Mouse (Mus musculus) macrophage (primary cell): ENCODE data around the gene Ube2ql1. TPM values are rescaled to one million over a fixed set of nuclear protein-coding genes. Genes with fewer than 3 reads are reported as not detected.

Experiments used
- H3K27ac ChIP-seq: fragments of 350-480 bp; formaldehyde crosslinking; 2 replicates; pipeline ENCODE4 v1.9.0; 2021
- H3K36me3 ChIP-seq: fragments of 350-480 bp; formaldehyde crosslinking; 2 replicates; pipeline ENCODE4 v1.9.0; 2021; ENCODE audit errors: inconsistent target
- H3K4me3 ChIP-seq: fragments of 350-480 bp; formaldehyde crosslinking; 2 replicates; pipeline ENCODE4 v1.9.0; 2021; ENCODE audit errors: inconsistent target
- H3K79me2 ChIP-seq: fragments of 350-480 bp; formaldehyde crosslinking; 2 replicates; pipeline ENCODE4 v1.9.0; 2021; ENCODE audit errors: inconsistent target
- WGBS: methylation state at CpG from one replicate; pipeline ENCODE4 v1.1.7; 2026; ENCODE audit warnings: inconsistent platforms; ENCODE audit not compliant: missing documents; 5-methylcytosine and 5-hydroxymethylcytosine counted together
- polyA plus RNA-seq: library from polyadenylated mRNA; stranded (reverse); fragments of 250-400 nt; gene quantifications from 3 replicates; pipeline ENCODE4 v1.2.4, GENCODE M21; 2018; ENCODE audit warnings: inconsistent platforms

Ube2ql1 gene
- polyA plus RNA-seq, 1 experiment from 2014 or later, result not detected

DNA sequence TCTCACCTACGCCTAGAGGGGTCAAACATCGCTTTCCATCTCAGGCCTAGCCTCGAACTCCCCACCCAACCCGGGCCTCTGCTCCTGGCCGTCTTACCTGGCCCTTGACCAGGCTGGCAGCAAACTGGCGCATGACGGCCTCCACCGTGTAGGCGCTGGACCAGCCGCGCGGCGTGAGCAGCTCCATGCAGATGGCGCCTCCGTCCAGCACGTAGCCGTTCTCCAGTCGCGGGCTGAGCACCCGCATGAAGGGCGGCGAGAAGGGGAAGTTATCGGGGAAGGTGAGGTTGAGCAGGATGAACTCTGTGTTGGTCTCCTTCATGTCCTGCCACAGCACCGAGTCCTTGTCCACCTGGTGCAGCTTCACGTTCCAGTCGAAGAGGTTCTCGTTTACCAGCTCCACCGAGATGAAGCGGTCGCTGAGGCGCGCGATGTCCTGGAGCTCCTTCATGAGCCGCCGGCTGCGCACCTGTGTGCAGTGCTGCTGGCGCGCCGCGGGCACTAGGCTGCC, 1.2 kb downstream of the Ube2ql1 start:
- H3K27ac ChIP-seq, result no peak overlapping the region
- no peaks in the 10 kb centered on the region for H3K79me2 ChIP-seq
- H3K4me3 ChIP-seq, result no peak overlapping the region
- 2% methylated on average over 40 of the region's 40 CpGs for WGBS
- no peaks in the 10 kb centered on the region for H3K36me3 ChIP-seq

DNA sequence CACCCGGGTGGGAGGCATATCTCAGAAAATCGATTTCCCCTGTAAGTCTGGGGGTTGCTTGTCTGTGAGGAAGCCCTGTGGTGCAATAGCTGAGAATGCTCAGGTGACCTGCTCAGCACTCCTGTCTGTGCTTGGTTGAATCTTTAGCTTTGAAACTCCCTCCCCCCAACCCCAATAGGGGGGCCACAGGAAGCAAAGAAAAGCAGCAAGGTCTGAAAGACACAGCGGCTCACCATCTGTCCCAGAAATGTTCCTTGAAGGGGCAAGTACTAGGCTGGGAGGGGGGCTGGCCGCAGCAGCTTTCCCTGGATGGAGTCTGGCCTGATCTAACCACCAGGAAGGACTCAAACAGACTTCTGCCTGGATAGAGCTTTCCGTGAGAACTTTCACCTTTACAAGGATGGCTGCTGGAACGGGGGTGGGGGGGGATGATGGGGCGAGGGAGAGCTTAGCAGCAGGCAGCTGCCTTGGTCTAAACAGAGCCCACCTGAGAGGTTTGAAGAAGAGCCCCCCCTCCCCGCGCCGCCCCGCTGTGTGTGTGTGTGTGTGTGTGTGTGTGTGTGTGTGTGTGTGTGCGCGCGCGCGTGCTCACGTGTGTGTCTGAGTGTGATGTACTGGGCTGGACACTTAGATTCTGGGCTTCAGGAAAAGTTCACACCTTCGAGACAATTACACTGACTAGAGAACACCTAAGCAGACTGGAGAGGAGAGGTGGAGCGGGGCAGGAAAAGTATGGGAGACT, 2.1 kb downstream of the Ube2ql1 start:
- Histone ChIP-seq H3K79me2 (no peaks in the 10 kb centered on the region), H3K4me3 (no peak overlapping the region), H3K27ac (no peak overlapping the region), H3K36me3 (no peaks in the 10 kb centered on the region)
- 16% methylated on average over 8 of the region's 19 CpGs for WGBS

- H3K27ac ChIP-seq, result no peak overlapping the region
- H3K36me3 ChIP-seq, result no peaks in the 10 kb centered on the region
- H3K4me3 ChIP-seq, result no peak overlapping the region
- WGBS, result 100% methylated on average over 6 of the region's 6 CpGs
- H3K79me2 ChIP-seq, result no peaks in the 10 kb centered on the region
Measured at GRCm38 (mm10) chr13:69732636-69733035, 7.1 kb downstream of the Ube2ql1 start.

DNA sequence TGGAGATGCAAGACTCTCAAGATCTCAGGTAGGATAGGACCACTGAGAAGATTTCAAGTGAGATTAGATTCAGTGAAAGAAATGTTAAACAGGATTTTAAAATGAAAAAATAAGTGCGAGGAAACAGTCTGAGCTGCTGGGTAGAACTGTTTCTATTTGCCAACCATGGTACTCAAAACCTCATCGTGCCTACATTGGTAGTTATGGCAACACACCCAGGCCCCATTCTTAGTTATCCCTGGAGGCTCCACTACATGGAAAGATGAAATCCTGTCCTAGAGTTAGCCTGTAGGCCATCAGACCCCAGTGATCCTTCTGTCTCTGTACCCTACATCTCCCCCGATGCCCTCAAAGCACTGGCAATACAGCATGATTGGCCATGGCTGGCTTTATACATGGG, 14.3 kb downstream of the Ube2ql1 start:
- Histone ChIP-seq H3K36me3 (no peaks in the 10 kb centered on the region), H3K27ac (no peak overlapping the region), H3K79me2 (no peaks in the 10 kb centered on the region), H3K4me3 (no peak overlapping the region)
- WGBS, result 94% methylated on average over 3 of the region's 3 CpGs

DNA sequence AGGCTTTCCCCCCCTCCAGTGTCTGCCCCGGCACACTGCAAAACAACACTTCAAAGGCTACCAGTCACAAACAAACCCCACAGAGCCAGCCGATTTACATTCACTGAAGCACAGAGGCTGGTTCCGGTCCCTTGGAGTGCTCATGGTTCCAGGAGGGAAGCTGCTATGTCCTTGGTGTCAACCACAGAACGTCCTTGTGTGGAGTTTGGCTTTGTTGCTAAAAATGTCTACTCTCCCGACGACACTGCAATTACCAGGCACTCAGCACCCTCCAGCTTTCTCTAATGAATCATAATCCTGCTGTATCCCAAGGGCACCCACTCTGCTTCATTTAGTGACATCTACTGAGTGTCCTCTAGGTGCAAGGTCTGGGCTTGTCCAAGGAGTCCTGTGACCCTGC, 18.5 kb downstream of the Ube2ql1 start:
- 28% methylated on average over 6 of the region's 6 CpGs for whole genome bisulfite sequencing
- Histone ChIP-seq H3K36me3 (no peaks in the 10 kb centered on the region), H3K27ac (no peak overlapping the region)

GRCm38 (mm10) chr13:69717860-69718598, 21.7 kb downstream of the Ube2ql1 start:
- Histone ChIP-seq H3K4me3 (no peak overlapping the region), H3K27ac (no peak overlapping the region), H3K36me3 (no peaks in the 10 kb centered on the region), H3K79me2 (no peaks in the 10 kb centered on the region)
- 24% methylated on average over 11 of the region's 11 CpGs for WGBS

More for the DNA sequence above, 18.5 kb downstream of the Ube2ql1 start:
- Histone ChIP-seq H3K4me3 (no peak overlapping the region), H3K79me2 (no peaks in the 10 kb centered on the region)

DNA sequence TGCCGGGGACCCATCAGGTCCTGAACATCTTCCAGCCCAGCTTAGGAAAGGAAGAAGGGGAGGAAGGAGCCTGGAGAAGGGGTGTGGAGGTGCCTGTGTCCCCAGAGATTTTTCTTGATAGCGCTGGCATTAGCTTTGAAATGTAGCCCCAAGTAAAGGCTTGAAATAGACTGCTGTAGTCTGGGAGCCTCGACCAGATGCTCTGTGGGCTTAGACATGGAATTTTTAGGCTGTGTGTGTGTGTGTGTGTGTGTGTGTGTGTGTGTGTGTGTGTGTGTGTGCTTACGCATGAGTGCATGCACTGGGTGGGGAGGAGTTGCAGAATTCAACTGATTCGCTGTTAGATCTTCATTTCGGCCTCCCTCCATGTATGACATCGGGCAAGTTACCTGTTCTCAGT, 31.5 kb downstream of the Ube2ql1 start:
- Histone ChIP-seq H3K4me3 (no peak overlapping the region), H3K79me2 (no peaks in the 10 kb centered on the region), H3K27ac (no peak overlapping the region), H3K36me3 (no peaks in the 10 kb centered on the region)
- WGBS, result 90% methylated on average over 7 of the region's 7 CpGs

GRCm38 (mm10) chr13:69707496-69707895, 32.2 kb downstream of the Ube2ql1 start:
- Histone ChIP-seq H3K4me3 (no peak overlapping the region), H3K27ac (no peak overlapping the region), H3K79me2 (no peaks in the 10 kb centered on the region), H3K36me3 (no peaks in the 10 kb centered on the region)
- 94% methylated on average over 12 of the region's 12 CpGs for WGBS

GRCm38 (mm10) chr13:69706919-69707318, 32.8 kb downstream of the Ube2ql1 start:
- Histone ChIP-seq H3K4me3 (no peak overlapping the region), H3K27ac (no peak overlapping the region), H3K79me2 (no peaks in the 10 kb centered on the region), H3K36me3 (no peaks in the 10 kb centered on the region)
- WGBS, result 17% methylated on average over 2 of the region's 2 CpGs

DNA sequence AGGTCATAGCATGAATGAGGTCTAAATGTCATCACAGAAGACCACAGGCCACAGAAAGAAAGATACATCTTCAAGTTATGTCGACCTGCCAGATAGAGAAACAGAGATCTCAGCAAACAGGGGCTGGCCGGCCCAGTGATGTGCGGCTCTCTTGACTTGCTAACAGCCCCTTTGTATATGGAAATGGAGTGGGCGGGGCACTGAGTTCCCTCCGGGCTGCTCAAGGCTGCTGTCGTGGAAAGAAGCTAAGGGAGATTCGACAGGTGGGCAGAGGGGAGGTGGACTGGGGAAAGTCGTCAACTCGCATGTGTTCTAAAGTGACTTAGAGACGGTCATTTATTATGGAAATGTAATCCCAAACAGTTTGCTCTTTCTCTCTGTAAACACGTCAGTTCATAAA, 36.2 kb downstream of the Ube2ql1 start:
- 18% methylated on average over 11 of the region's 11 CpGs for WGBS
- Histone ChIP-seq H3K27ac (no peak overlapping the region), H3K36me3 (no peaks in the 10 kb centered on the region), H3K79me2 (no peaks in the 10 kb centered on the region), H3K4me3 (no peak overlapping the region)

DNA sequence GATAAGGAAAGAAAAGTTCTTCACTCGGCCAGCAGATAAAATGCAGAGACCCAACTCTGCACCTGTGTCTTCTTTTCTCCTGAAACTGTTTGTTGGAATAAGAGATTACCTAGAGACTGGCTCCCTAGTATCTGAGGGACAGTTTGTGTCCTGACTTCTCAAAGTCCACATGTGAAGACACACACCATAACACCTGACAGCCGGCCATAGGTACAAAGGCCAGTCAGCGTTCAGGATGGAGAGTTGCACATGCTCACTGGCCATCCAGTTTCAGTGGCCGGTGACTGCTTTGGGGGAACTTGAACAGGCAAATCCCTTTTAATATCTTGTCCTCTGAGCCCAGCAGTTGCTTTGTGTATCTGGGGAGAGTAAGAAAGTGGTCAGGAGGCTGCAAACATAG, 38.3 kb downstream of the Ube2ql1 start:
- Histone ChIP-seq H3K79me2 (no peaks in the 10 kb centered on the region), H3K4me3 (no peak overlapping the region), H3K36me3 (no peaks in the 10 kb centered on the region), H3K27ac (no peak overlapping the region)
- WGBS, result 92% methylated on average over 4 of the region's 4 CpGs

DNA sequence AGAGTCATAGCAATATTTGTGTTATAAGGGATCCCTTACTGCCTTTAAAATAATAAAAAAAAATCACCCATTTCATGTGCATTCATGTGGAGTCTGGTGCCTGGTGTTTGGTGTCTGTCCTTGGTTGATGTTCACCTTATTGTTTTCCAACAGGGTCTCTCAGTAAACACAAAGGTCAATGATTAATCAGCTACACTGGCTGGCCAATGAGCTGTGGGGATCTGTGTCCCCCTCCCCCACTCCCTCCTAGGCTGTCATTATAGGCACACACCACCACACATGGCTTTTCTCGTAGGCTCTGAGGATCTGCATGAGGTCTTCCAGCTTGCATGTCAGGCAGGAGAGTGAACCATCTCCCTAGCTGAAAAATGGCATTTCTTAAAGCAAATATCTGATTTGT, 38.9 kb downstream of the Ube2ql1 start:
- Histone ChIP-seq H3K79me2 (no peaks in the 10 kb centered on the region), H3K4me3 (no peak overlapping the region), H3K36me3 (no peaks in the 10 kb centered on the region), H3K27ac (no peak overlapping the region)
- WGBS, result 56% methylated on average over 1 of the region's 1 CpGs

DNA sequence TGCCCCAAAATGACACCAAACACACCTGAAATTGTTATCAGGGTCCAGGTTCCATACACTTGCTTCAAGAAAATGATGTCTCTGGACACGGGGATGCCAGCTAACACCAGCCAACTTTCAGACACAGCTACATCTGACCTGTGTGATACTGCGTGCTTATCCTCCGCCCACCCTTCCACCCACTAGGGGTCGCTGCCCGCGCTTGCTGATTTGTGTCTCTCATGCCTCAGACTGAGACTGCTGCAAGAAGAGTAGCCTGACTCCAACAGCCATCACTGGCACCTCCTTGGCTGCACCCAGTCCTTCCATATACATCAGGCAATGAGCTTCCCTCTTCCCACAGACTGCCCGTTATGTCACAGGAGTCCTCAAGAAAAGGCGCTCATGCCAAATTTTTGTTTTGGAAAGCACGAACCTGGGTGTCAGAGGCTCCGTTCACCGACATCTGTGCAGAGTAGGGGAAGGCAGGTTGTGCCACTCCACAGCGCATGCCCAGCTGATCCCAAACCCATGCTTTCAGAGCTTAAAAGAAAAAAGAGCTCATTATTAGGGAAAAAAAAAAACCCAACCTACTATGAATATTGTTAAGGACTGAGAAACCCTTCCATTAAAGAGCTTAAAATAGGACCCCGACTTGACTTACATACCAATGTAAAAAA, 43.2 kb downstream of the Ube2ql1 start:
- Histone ChIP-seq H3K36me3 (no peaks in the 10 kb centered on the region), H3K79me2 (no peaks in the 10 kb centered on the region), H3K4me3 (no peak overlapping the region), H3K27ac (no peak overlapping the region)
- 42% methylated on average over 13 of the region's 13 CpGs for WGBS

DNA sequence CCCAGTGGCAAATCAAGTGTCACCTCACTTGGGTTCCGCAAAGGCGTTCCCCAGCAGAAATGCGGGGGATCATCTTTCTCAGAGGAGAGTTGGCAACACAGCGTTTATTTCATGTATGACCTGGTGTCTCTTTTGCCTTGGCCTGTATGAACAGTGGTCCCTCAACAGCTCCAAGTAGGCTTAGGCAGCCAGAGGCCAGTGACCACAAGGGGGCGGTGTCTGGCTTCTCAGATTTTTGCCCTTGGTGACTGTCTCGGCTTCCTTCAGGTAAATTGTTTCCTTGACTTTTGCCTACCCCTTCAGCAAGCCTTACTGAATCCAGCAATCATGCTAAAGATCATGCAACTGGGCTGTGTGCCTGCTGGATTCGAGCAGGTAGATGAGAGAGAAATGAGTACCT, 48.6 kb downstream of the Ube2ql1 start:
- Histone ChIP-seq H3K4me3 (no peak overlapping the region), H3K27ac (no peak overlapping the region)
- WGBS, result 32% methylated on average over 7 of the region's 7 CpGs

DNA sequence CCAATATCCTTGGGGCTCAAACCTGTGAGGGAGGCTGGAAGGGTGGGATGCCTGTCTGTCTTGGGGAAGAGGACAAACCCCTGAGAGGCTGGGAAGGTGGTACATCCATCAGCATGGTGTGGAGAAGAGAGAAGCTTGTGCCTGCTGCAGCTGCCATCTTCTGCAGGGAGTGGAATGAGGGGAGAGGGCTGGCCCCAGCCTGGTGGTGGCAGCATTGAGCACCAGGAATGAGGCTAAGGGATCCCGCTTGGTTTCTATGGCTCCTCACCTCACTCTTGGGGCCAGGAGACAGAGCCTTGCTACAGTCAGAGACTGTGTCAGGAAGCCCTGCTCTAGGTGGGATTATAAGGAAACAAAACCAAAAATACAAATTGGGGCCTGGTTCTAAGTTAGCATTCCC, 52.7 kb downstream of the Ube2ql1 start:
- no peaks in the 10 kb centered on the region for H3K79me2 ChIP-seq
- no peak overlapping the region for H3K4me3 ChIP-seq
- WGBS, result 40% methylated on average over 1 of the region's 1 CpGs
- H3K27ac ChIP-seq, result no peak overlapping the region
- H3K36me3 ChIP-seq, result no peaks in the 10 kb centered on the region

More for the DNA sequence above, 48.6 kb downstream of the Ube2ql1 start:
- Histone ChIP-seq H3K79me2 (no peaks in the 10 kb centered on the region), H3K36me3 (no peaks in the 10 kb centered on the region)
